Mouse (Mus musculus): ENCODE results near the gene Tmem14c.

DNA sequence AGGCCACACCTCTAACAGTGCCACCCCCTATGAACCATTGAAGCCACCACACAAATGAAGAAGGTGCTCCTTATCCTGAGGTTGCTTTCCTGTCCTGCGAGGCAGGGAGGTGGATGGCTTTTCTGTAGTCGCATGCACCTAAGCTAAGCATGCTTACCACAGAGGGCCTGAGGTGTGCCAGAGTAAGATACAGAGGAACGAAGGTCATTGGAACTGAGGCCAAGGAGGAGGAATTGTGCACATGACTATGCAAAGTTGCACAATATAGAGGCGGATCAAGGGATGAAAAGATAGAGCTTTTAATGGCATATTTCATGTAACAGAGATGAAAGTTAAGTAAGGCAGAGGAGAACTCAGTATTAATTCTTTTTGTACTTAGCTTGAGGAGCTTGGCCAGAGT, 9.8 kb upstream of the Tmem14c start:
- TF ChIP-seq CTCF (IDR thresholded peaks at IDR 0.05; ENCODE audit: control insufficient read depth, insufficient read depth, low read length) (no peak), POLR2A (IDR thresholded peaks at IDR 0.05; ENCODE audit: borderline replicate concordance, control insufficient read depth, low read depth, low read length) (no peak)

Data from bone marrow, adult 2 months (tissue).